8 mouse cellular contexts compared by ENCODE assay signal in genomic region chr15:86061221-86061620, GRCm38 (mm10). TPM values are rescaled to one million over a fixed set of nuclear protein-coding genes. Genes with fewer than 3 reads are reported as not detected.
DNase-seq lines count a peak whose midpoint lies in the region; ATAC-seq and TF ChIP-seq lines count a peak whose summit lies in the region.

No protein-coding gene starts in this region.

- ATAC-seq in liver, embryonic 15.5 days (ENCODE audit: insufficient read depth) = no peak

- TF ChIP-seq POLR2A in spleen, adult 2 months (IDR thresholded peaks at IDR 0.05; ENCODE audit: low read depth, low read length) = no peak

- H3K36me3 ChIP-seq in spleen, adult 2 months (ENCODE audit: control insufficient read depth, insufficient read depth, low read length) = no peaks in the 10 kb centered on the region
- H3K36me3 ChIP-seq in liver, embryonic 15.5 days (replicated peaks) = 0 out of 2 replicates have a peak, but pooled peaks cover 5% of the 10 kb centered on the region

- H3K4me1 ChIP-seq in spleen, adult 2 months (ENCODE audit: control insufficient read depth, insufficient read depth, insufficient read length) = peaks cover 58% of the 10 kb centered on the region
- peaks cover 95% of the 10 kb centered on the region for H3K4me1 ChIP-seq in liver, embryonic 15.5 days (replicated peaks)

- intact Hi-C loops in heart, postnatal 14 days (cut with DNase I) = loop anchor here (2.0 kb wide), 1 partner anchor 18 kb away; no protein-coding TSS in a partner anchor

- peak overlapping the region; percentile 98 for H3K4me2 ChIP-seq in liver, embryonic 15.5 days

- WGBS in spleen, adult 2 months = 71% methylated on average over 7 of the region's 7 CpGs
- WGBS in liver, embryonic 15.5 days (ENCODE audit: insufficient replicate concordance) = 63% methylated on average over 7 of the region's 7 CpGs

- no peaks in the 10 kb centered on the region for H3K27me3 ChIP-seq in spleen, adult 2 months (ENCODE audit: control insufficient read depth, insufficient read depth, low read length)
- H3K27me3 ChIP-seq in liver, embryonic 15.5 days = no peaks in the 10 kb centered on the region

- TF ChIP-seq CTCF in spleen, adult 2 months (IDR thresholded peaks at IDR 0.05; ENCODE audit: extremely low read depth, insufficient read depth, insufficient read length, insufficient replicate concordance) = no peak

- no peak overlapping the region for H3K4me3 ChIP-seq in spleen, adult 2 months (ENCODE audit: extremely low read depth, insufficient read depth, insufficient read length)
- 0 out of 2 replicates have a peak overlapping the region, but pooled peaks have one; percentile 2 for H3K4me3 ChIP-seq in liver, embryonic 15.5 days (replicated peaks)

- H3K27ac ChIP-seq in spleen, adult 2 months (ENCODE audit: insufficient read depth, low read length) = peak overlapping the region; percentile 65
- peak overlapping the region; percentile 85 for H3K27ac ChIP-seq in liver, embryonic 15.5 days (replicated peaks)

- peak; percentile 92 for DNase-seq in heart, adult 11 months
- no peak for DNase-seq in heart, postnatal 14 days
- DNase-seq in spleen, adult 2 months (ENCODE audit: low read depth in 1 of 2, low spot score in 2 of 2) = no peak
- DNase-seq in spleen, adult 18-20 months = no peak
- DNase-seq in natural killer cell, adult 2 months (ENCODE audit: low spot score in 2 of 2) = no peak
- DNase-seq in testis, postnatal 14 days (ENCODE audit: low spot score) = no peak
- DNase-seq in layer of hippocampus, adult 18-20 months (ENCODE audit: low spot score in 2 of 2) = no peak

- no peaks in the 10 kb centered on the region for H3K9me3 ChIP-seq in liver, embryonic 15.5 days (replicated peaks)

- peak overlapping the region; percentile 7; the same call in 1 of the 2 replicates for H3K9ac ChIP-seq in liver, embryonic 15.5 days

RNA-seq across cellular contexts. Expression of gene Gramd4, which starts 3.7 kb away (rescaled TPM):
- total RNA-seq in heart, postnatal 14 days (2021) = 10 to 100 TPM; 32.4 to 35.0 TPM
- 36.2 and 43.9 TPM in 2 replicates for polyA plus RNA-seq in spleen, adult 2 months (2012; rRNA removed)
- 6.3 and 7.8 TPM in 2 replicates for polyA plus RNA-seq in liver, embryonic 15.5 days (2015; fragmentation: Nextera tagmentation; extraction: Ambion mirVana)
- 10 to 100 TPM; 30.7 to 34.5 TPM for total RNA-seq in layer of hippocampus, adult 18-20 months (2021)

RNA-seq across cellular contexts. Expression of gene Celsr1, which starts 27.6 kb away (rescaled TPM):
- 10 to 100 TPM in 1 of 2 experiments, 1 to 10 TPM in 1; 10.0 to 11.5 TPM for total RNA-seq in heart, postnatal 14 days (2021)
- polyA plus RNA-seq in spleen, adult 2 months (2012; rRNA removed) = 7.4 and 7.9 TPM in 2 replicates
- 0.01 and 0.08 TPM in 2 replicates for polyA plus RNA-seq in liver, embryonic 15.5 days (2015; fragmentation: Nextera tagmentation; extraction: Ambion mirVana)
- 1 to 10 TPM; 5.6 to 6.3 TPM for total RNA-seq in layer of hippocampus, adult 18-20 months (2021)
